Mouse (Mus musculus): Measurements from ENCODE around the gene Six5. TPM values are rescaled to one million over a fixed set of nuclear protein-coding genes. Genes with fewer than 3 reads are reported as not detected.

The Six5 gene
- total RNA-seq, 2 experiments from 2014 or later: 1.5 to 1.9 TPM

GRCm38 (mm10) chr7:19073504-19073903 lies 20.9 kb upstream of the Six5 start:
- peak in 1 of 2 experiments; percentile 54 for DNase-seq (ENCODE audit: extremely low spot score in 1 of 2, low spot score in 2 of 2)
- intact Hi-C loops (cut with DNase I): loop anchor here (5.0 kb wide), 1 partner anchor 41 kb away; no protein-coding TSS in a partner anchor

GRCm38 (mm10) chr7:19074494-19074893 lies 19.9 kb upstream of the Six5 start:
- DNase-seq (ENCODE audit: extremely low spot score in 1 of 2, low spot score in 2 of 2): no peak
- intact Hi-C loops (cut with DNase I): loop anchor here (5.0 kb wide), 1 partner anchor 42 kb away; no protein-coding TSS in a partner anchor

- DNase-seq (ENCODE audit: extremely low spot score in 1 of 2, low spot score in 2 of 2): no peak
- intact Hi-C loops (cut with DNase I): no loop called here
These were observed 19.2 kb upstream of the Six5 start for GRCm38 (mm10) chr7:19075231-19075630.

GRCm38 (mm10) chr7:19075723-19076585 lies 18.4 kb upstream of the Six5 start, which contains the start of gene Dmwd:
Dmwd (plus strand) TSS chr7:19076227.
- peak; percentile 98 for DNase-seq (ENCODE audit: extremely low spot score in 1 of 2, low spot score in 2 of 2)
- intact Hi-C loops (cut with DNase I): no loop called here

- no peak for DNase-seq (ENCODE audit: extremely low spot score in 1 of 2, low spot score in 2 of 2)
- intact Hi-C loops (cut with DNase I): no loop called here
These were observed 17.8 kb upstream of the Six5 start for GRCm38 (mm10) chr7:19076586-19076991.

GRCm38 (mm10) chr7:19077761-19078160 lies 16.6 kb upstream of the Six5 start:
- DNase-seq (ENCODE audit: extremely low spot score in 1 of 2, low spot score in 2 of 2): no peak
- intact Hi-C loops (cut with DNase I): no loop called here

- DNase-seq (ENCODE audit: extremely low spot score in 1 of 2, low spot score in 2 of 2): no peak
- intact Hi-C loops (cut with DNase I): no loop called here
These were observed 15.7 kb upstream of the Six5 start for GRCm38 (mm10) chr7:19078732-19079131.

- DNase-seq (ENCODE audit: extremely low spot score in 1 of 2, low spot score in 2 of 2): no peak
- intact Hi-C loops (cut with DNase I): no loop called here
These were observed 13.9 kb upstream of the Six5 start for GRCm38 (mm10) chr7:19080451-19080950.

GRCm38 (mm10) chr7:19082171-19082570 lies 12.2 kb upstream of the Six5 start:
- intact Hi-C loops (cut with DNase I): no loop called here
- no peak for DNase-seq (ENCODE audit: extremely low spot score in 1 of 2, low spot score in 2 of 2)

- no peak for DNase-seq (ENCODE audit: extremely low spot score in 1 of 2, low spot score in 2 of 2)
- intact Hi-C loops (cut with DNase I): no loop called here
These were observed 11.3 kb upstream of the Six5 start for GRCm38 (mm10) chr7:19083096-19083495.

GRCm38 (mm10) chr7:19083701-19084100 lies 10.7 kb upstream of the Six5 start, which contains the start of gene Dmpk:
Dmpk (plus strand) TSS chr7:19083849.
- no peak for DNase-seq (ENCODE audit: extremely low spot score in 1 of 2, low spot score in 2 of 2)
- intact Hi-C loops (cut with DNase I): no loop called here

- no peak for DNase-seq (ENCODE audit: extremely low spot score in 1 of 2, low spot score in 2 of 2)
- intact Hi-C loops (cut with DNase I): no loop called here
These were observed 10.1 kb upstream of the Six5 start for GRCm38 (mm10) chr7:19084277-19084771.

- intact Hi-C loops (cut with DNase I): no loop called here
- DNase-seq (ENCODE audit: extremely low spot score in 1 of 2, low spot score in 2 of 2): no peak
These were observed 9.4 kb upstream of the Six5 start for GRCm38 (mm10) chr7:19084921-19085473.

GRCm38 (mm10) chr7:19085495-19085894 lies 8.9 kb upstream of the Six5 start:
- no peak for DNase-seq (ENCODE audit: extremely low spot score in 1 of 2, low spot score in 2 of 2)
- intact Hi-C loops (cut with DNase I): no loop called here

GRCm38 (mm10) chr7:19086042-19086441 lies 8.4 kb upstream of the Six5 start:
- no peak for DNase-seq (ENCODE audit: extremely low spot score in 1 of 2, low spot score in 2 of 2)

GRCm38 (mm10) chr7:19086760-19087159 lies 7.6 kb upstream of the Six5 start:
- DNase-seq (ENCODE audit: extremely low spot score in 1 of 2, low spot score in 2 of 2): no peak
- intact Hi-C loops (cut with DNase I): no loop called here

More at GRCm38 (mm10) chr7:19086042-19086441, 8.4 kb upstream of the Six5 start:
- intact Hi-C loops (cut with DNase I): no loop called here

- intact Hi-C loops (cut with DNase I): no loop called here
- DNase-seq (ENCODE audit: extremely low spot score in 1 of 2, low spot score in 2 of 2): peak in 1 of 2 experiments; percentile 77
These were observed 5.6 kb upstream of the Six5 start for GRCm38 (mm10) chr7:19088813-19089212.

GRCm38 (mm10) chr7:19091913-19092312 lies 2.5 kb upstream of the Six5 start:
- intact Hi-C loops (cut with DNase I): no loop called here
- DNase-seq (ENCODE audit: extremely low spot score in 1 of 2, low spot score in 2 of 2): no peak

- intact Hi-C loops (cut with DNase I): no loop called here
- peak; percentile 34 to 69 for DNase-seq (ENCODE audit: extremely low spot score in 1 of 2, low spot score in 2 of 2)
These were observed 1.8 kb upstream of the Six5 start for GRCm38 (mm10) chr7:19092381-19093173.

All from left cerebral cortex, postnatal 10 days (tissue).